Mouse (Mus musculus) intestine, postnatal 0 days (tissue): ENCODE measurements around the gene Crocc. TPM values are rescaled to one million over a fixed set of nuclear protein-coding genes. Genes with fewer than 3 reads are reported as not detected.

ENCODE experiments used
- ATAC-seq: fragments of 200-750 bp; cut with Nextera tagmentation; 2 replicates; pipeline ENCODE4 v1.8.0; 2017; ENCODE audit warnings: mild to moderate bottlenecking, moderate TSS enrichment, moderate library complexity
- H3K27ac ChIP-seq: fragments of 300-500 bp; sonication (generic); 2 replicates; pipeline ENCODE4 v1.5.1; 2014; ENCODE audit warnings: mild to moderate bottlenecking, low read depth, low read length, moderate library complexity
- H3K27me3 ChIP-seq: fragments of 300-500 bp; sonication (generic); replicated peaks from 2 replicates; pipeline ENCODE4 v1.6.1; 2014; ENCODE audit warnings: low read length, mixed read lengths; ENCODE audit not compliant: control insufficient read depth, insufficient read depth
- H3K36me3 ChIP-seq: fragments of 300-500 bp; sonication (generic); 2 replicates; pipeline ENCODE4 v1.6.1; 2014; ENCODE audit warnings: mild to moderate bottlenecking, moderate library complexity; ENCODE audit not compliant: control insufficient read depth, insufficient read depth
- H3K4me1 ChIP-seq: fragments of 300-500 bp; sonication (generic); replicated peaks from 2 replicates; pipeline ENCODE4 v1.6.1; 2014; ENCODE audit warnings: antibody characterized with exemption, low read length, mixed read lengths; ENCODE audit not compliant: control insufficient read depth, insufficient read depth
- H3K4me2 ChIP-seq: fragments of 300-500 bp; sonication (generic); replicated peaks from 2 replicates; pipeline ENCODE4 v1.6.1; 2014; ENCODE audit warnings: low read depth, mild to moderate bottlenecking, moderate library complexity
- H3K4me3 ChIP-seq: fragments of 300-500 bp; sonication (generic); 2 replicates; pipeline ENCODE4 v1.5.1; 2014; ENCODE audit warnings: low read depth, low read length
- H3K9ac ChIP-seq: fragments of 300-500 bp; sonication (generic); 2 replicates; pipeline ENCODE4 v1.6.1; 2014; ENCODE audit warnings: mild to moderate bottlenecking, low read depth, low read length
- H3K9me3 ChIP-seq: fragments of 300-500 bp; sonication (generic); 2 replicates; pipeline ENCODE4 v1.6.1; 2016; ENCODE audit warnings: mixed run types; ENCODE audit not compliant: control insufficient read depth
- CTCF ChIP-seq: sonication (generic); IDR thresholded peaks from 2 replicates; pipeline ENCODE4 v1.5.1; 2016; ENCODE audit warnings: low read depth, mild to moderate bottlenecking, control low read depth, antibody characterized with exemption, moderate library complexity
- WGBS: fragments of 180-500 bp; shearing (Covaris S2); extraction: QIAGEN DNeasy Blood & Tissue Kit; methylation state at CpG from one replicate; pipeline ENCODE4 v1.1.7; 2014; 5-methylcytosine and 5-hydroxymethylcytosine counted together
- polyA plus RNA-seq: library from polyadenylated mRNA; unstranded; fragments of >200 nt; fragmentation: Nextera tagmentation; extraction: Ambion mirVana; gene quantifications from 2 replicates; pipeline ENCODE4 v1.2.1, GENCODE M21; 2015

Gene Crocc
- polyA plus RNA-seq, 1 experiment from 2014 or later, result 1.3 TPM

- H3K4me3 ChIP-seq, result no peak overlapping the region
- peaks cover 18% of the 10 kb centered on the region for H3K36me3 ChIP-seq
- ATAC-seq, result no peak
- WGBS, result 88% methylated on average over 2 of the region's 2 CpGs
- peaks cover 9% of the 10 kb centered on the region for H3K4me1 ChIP-seq
- H3K9ac ChIP-seq, result no peak overlapping the region
- no peak overlapping the region for H3K4me2 ChIP-seq
- no peaks in the 10 kb centered on the region for H3K27me3 ChIP-seq
- no peak overlapping the region for H3K27ac ChIP-seq
- peak; percentile 55 for TF ChIP-seq CTCF
- H3K9me3 ChIP-seq, result no peaks in the 10 kb centered on the region
These were observed 78.7 kb downstream of the Crocc start for GRCm38 (mm10) chr4:140981605-140982004.

- Histone ChIP-seq H3K9ac (no peak overlapping the region), H3K9me3 (no peaks in the 10 kb centered on the region), H3K4me1 (peaks cover 16% of the 10 kb centered on the region), H3K4me3 (no peak overlapping the region), H3K27ac (peak overlapping the region; percentile 28; the same call in 1 of the 2 replicates), H3K27me3 (no peaks in the 10 kb centered on the region), H3K4me2 (no peak overlapping the region), H3K36me3 (peaks cover 51% of the 10 kb centered on the region)
- peak; percentile 72 for ATAC-seq
- no peak for TF ChIP-seq CTCF
- WGBS, result 61% methylated on average over 14 of the region's 14 CpGs
These were observed 82.3 kb downstream of the Crocc start for GRCm38 (mm10) chr4:140977886-140978692.

- H3K9ac ChIP-seq, result no peak overlapping the region
- H3K9me3 ChIP-seq, result no peaks in the 10 kb centered on the region
- H3K4me2 ChIP-seq, result no peak overlapping the region
- peaks cover 59% of the 10 kb centered on the region for H3K36me3 ChIP-seq
- H3K4me1 ChIP-seq, result peaks cover 16% of the 10 kb centered on the region
- ATAC-seq, result no peak
- WGBS, result 59% methylated on average over 10 of the region's 10 CpGs
- no peaks in the 10 kb centered on the region for H3K27me3 ChIP-seq
- no peak overlapping the region for H3K4me3 ChIP-seq
- no peak overlapping the region for H3K27ac ChIP-seq
- TF ChIP-seq CTCF, result no peak
These were observed 83.1 kb downstream of the Crocc start for GRCm38 (mm10) chr4:140977278-140977677.

DNA sequence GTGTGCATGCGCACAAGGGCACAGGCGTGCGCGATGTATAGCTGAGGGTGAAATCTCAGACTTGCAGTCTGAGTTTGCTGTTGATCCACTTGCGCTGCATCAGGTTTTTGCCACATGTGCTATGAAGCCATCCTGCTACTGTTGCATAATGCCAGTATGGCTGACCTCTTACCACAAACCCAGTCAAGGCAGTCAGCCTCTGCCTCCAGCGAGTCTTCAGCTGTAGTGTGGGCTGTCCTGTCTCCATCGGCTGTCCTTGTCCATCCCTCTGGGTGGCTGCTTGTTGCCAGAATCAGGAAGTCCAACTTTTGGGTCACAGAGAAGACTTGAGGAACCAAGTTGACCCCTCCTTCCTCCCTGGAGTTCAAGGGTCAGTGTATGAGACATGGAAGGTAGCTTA is 85.0 kb downstream of the Crocc start:
- Histone ChIP-seq H3K36me3 (peaks cover 78% of the 10 kb centered on the region), H3K4me1 (peaks cover 16% of the 10 kb centered on the region), H3K27ac (no peak overlapping the region), H3K4me2 (no peak overlapping the region), H3K9ac (no peak overlapping the region), H3K4me3 (no peak overlapping the region), H3K27me3 (no peaks in the 10 kb centered on the region), H3K9me3 (no peaks in the 10 kb centered on the region)
- 81% methylated on average over 7 of the region's 7 CpGs for WGBS
- no peak for ATAC-seq
- no peak for TF ChIP-seq CTCF

GRCm38 (mm10) chr4:140974408-140974807 is 85.9 kb downstream of the Crocc start:
- Histone ChIP-seq H3K4me1 (peaks cover 16% of the 10 kb centered on the region), H3K27me3 (no peaks in the 10 kb centered on the region), H3K4me2 (no peak overlapping the region), H3K27ac (no peak overlapping the region), H3K36me3 (peaks cover 81% of the 10 kb centered on the region), H3K9me3 (no peaks in the 10 kb centered on the region), H3K9ac (no peak overlapping the region), H3K4me3 (no peak overlapping the region)
- no peak for ATAC-seq
- no peak for TF ChIP-seq CTCF
- 95% methylated on average over 6 of the region's 6 CpGs for WGBS

- ATAC-seq, result no peak
- TF ChIP-seq CTCF, result no peak
- Histone ChIP-seq H3K9me3 (no peaks in the 10 kb centered on the region), H3K36me3 (peaks cover 84% of the 10 kb centered on the region), H3K27ac (no peak overlapping the region), H3K4me3 (no peak overlapping the region), H3K27me3 (no peaks in the 10 kb centered on the region), H3K4me2 (no peak overlapping the region), H3K9ac (no peak overlapping the region), H3K4me1 (0 out of 2 replicates have a peak, but pooled peaks cover 7% of the 10 kb centered on the region)
- 84% methylated on average over 13 of the region's 13 CpGs for WGBS
These were observed 88.7 kb downstream of the Crocc start for GRCm38 (mm10) chr4:140971691-140972090.
